Mouse (Mus musculus) Patski (cell line): ENCODE data around the gene Efna3. TPM values are rescaled to one million over a fixed set of nuclear protein-coding genes. Genes with fewer than 3 reads are reported as not detected.
A peak's percentile ranks its signal among the peaks of the same experiment; 100 is the strongest.

ENCODE experiments used
- ATAC-seq: fragments of 100-300 bp; one replicate; pipeline ENCODE4 v1.8.0; 2021
- CTCF ChIA-PET: fragments of 350-600 bp; sonication (Branson Sonifier 250); formaldehyde crosslinking; loops from one replicate; lab custom pipeline; 2022; ENCODE audit warnings: inconsistent platforms; lab: Charles Lee
- POLR2A ChIA-PET: fragments of 350-600 bp; sonication (Branson Sonifier 250); formaldehyde crosslinking; loops from one replicate; lab custom pipeline; 2022; ENCODE audit warnings: antibody characterized with exemption, inconsistent platforms; lab: Charles Lee
- DNase-seq: peaks from one replicate; pipeline ENCODE4 v3.0.0-alpha.2; 2011; ENCODE audit warnings: low read depth, low spot score
- H3K27me3 ChIP-seq: fragments of 371-371 bp; one replicate; pipeline ENCODE4 v1.5.1; 2021
- CTCF ChIP-seq: fragments of 100-300 bp; IDR thresholded peaks from one replicate; pipeline ENCODE4 v1.5.1; 2021
- in situ Hi-C: fragments of 300-500 bp; cut with MboI; formaldehyde crosslinking; loops from 3 replicates; pipeline ENCODE4 v1.11.1; 2018; ENCODE audit warnings: low pct_unique_long_range_greater_than_20kb, mixed read lengths
- polyA plus RNA-seq: library from polyadenylated mRNA; unstranded; gene quantifications from one replicate; pipeline ENCODE4 v1.2.3, GENCODE M21; 2021

The Efna3 gene
- polyA plus RNA-seq: 9.4 TPM

DNA sequence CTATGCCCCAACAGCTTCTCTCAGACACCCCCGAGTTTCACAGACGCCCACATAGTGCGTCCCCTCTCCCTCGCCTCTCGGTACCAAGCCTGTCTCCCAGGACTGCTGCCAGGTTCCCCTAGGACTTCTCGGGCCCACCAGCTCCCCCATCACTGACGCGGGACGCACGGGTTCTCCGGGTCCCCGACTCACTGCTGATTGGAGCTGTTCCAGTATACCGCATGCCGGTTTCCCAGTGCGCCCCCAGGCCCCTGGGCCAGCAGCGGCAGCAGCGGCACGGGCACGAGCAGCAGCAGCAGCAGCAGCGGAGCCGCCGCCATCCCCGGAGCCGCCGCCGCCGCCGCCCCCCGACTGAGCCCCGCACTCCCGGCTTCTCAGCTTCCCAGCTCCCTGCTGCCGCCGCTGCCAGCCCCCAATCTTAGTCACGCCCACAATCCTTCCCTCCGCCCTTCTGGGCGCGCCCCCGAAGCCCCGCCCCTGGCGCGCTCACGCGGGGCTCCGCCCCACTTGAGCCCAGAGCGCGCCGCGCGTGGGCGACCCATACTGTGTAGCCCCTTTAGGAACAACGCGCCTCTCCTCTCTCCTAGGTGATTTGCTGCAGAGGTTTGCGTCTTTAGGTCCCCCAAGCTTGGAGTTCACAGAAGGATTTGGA, at the start of gene Efna3:
Efna3 (minus strand) TSS at position 452 of the 652 bp plus-strand sequence.
- DNase-seq (no peak), ATAC-seq (peak; percentile 46)
- in situ Hi-C loops: no loop called here
- TF ChIP-seq CTCF: no peak
- peaks cover 16% of the 10 kb centered on the region for H3K27me3 ChIP-seq
- POLR2A ChIA-PET: interaction anchor here (0.6 to 3.1 kb wide), 5 partner anchors 14 to 163 kb away, joined by 3 to 33 read pairs (median 4); partner anchors contain the start of gene Efna4
- CTCF ChIA-PET: interaction anchor here (1.9 to 2.1 kb wide), 2 partner anchors 14 to 17 kb away, joined by 7 to 15 read pairs; no protein-coding TSS in a partner anchor

GRCm38 (mm10) chr3:89367338-89367737, 44.6 kb upstream of the Efna3 start:
- CTCF ChIA-PET: interaction anchor here (2.4 kb wide), 1 partner anchor 11 kb away, joined by 11 read pairs; no protein-coding TSS in a partner anchor
- in situ Hi-C loops: no loop called here
- TF ChIP-seq CTCF: no peak
- POLR2A ChIA-PET: no interaction called here
- peaks cover 27% of the 10 kb centered on the region for H3K27me3 ChIP-seq
- DNase-seq (no peak), ATAC-seq (no peak)

DNA sequence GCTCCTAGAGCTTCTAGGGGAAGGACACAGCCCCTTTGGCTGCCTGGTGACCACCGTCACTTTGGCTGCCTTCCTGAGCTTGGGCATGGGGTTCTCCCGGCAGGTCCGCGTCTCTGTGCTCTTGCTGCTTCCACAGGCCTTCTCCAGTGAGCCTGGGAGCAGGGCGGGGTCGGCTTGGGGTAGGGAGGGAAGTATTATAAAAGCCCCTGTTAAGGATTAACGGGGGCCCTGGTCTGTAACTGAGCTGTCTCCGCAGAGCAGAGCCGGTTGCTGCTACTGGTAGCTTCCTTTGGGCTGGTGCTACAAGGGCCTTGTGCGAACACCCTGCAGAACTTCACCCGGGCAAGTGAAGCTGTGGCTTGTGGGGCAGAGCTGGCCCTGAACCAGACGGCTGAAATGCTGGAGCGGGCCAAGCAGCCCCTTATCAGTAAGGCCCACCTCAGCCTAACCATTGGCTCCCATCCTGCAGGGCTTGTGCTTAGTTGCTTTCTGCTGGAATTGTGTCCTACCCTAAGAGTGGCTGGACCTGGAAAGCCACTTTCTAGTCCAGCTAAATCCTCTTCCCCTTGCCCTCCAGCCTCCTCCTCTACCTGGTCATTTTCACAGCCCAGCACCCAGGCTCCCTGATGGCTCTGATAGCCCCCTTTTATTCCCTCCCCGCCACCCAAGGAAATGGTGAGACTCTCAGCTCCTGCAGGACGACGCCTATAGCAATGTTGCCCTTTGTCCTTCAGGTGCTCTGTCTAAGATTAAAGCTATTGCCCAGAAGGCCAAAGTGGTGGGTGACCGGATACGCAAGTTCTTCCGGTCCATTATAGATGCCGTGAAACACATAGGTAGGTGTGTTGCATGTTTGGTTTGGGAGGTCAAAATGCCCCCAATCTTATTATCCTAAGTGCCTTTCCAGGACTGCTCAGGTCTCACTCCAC, 43.0 kb upstream of the Efna3 start:
- TF ChIP-seq CTCF: no peak
- POLR2A ChIA-PET: interaction anchor here (0.7 kb wide), 1 partner anchor 10 kb away, joined by 3 read pairs; no protein-coding TSS in a partner anchor
- H3K27me3 ChIP-seq: peaks cover 27% of the 10 kb centered on the region
- ATAC-seq (no peak), DNase-seq (no peak)
- in situ Hi-C loops: no loop called here
- CTCF ChIA-PET: interaction anchor here (0.6 to 1.4 kb wide), 3 partner anchors 11 to 138 kb away, joined by 3 to 10 read pairs (median 6); no protein-coding TSS in a partner anchor

GRCm38 (mm10) chr3:89365153-89365485, 42.4 kb upstream of the Efna3 start, which contains the start of gene Dcst1:
Gene Dcst1, minus strand, starts transcription at chr3:89365253.
- no peak for TF ChIP-seq CTCF
- H3K27me3 ChIP-seq: peaks cover 27% of the 10 kb centered on the region
- DNase-seq: no peak
- ATAC-seq: no peak
- in situ Hi-C loops: no loop called here
- ChIA-PET CTCF (interaction anchor here (1.2 to 1.7 kb wide), 3 partner anchors 10 to 13 kb away, joined by 6 to 10 read pairs (median 7); no protein-coding TSS in a partner anchor), POLR2A (interaction anchor here (0.6 kb wide), 1 partner anchor 13 kb away, joined by 3 read pairs; no protein-coding TSS in a partner anchor)

DNA sequence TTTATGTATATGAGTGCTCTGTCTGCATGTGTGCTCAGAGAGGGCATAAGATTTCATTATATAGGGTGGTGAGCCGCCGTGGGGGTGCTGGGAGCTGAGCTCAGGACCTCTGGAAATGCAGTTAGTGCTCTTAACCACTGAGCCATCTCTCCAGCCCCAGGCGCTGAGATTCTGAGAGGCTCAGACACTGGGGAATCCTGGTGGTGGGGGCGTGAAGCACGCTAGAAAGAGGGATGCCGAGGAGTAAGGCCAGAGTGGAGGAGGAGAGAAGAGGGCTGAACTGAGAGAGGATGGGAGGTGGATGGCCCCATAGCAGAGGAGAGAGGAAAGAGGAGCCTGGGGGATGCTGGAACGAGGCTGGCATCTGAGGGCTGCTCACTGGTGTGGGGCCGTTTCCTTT, 41.9 kb upstream of the Efna3 start:
- H3K27me3 ChIP-seq: peaks cover 27% of the 10 kb centered on the region
- POLR2A ChIA-PET: interaction anchor here (0.6 to 0.7 kb wide), 2 partner anchors 13 to 56 kb away, joined by 3 read pairs; no protein-coding TSS in a partner anchor
- no peak for ATAC-seq
- DNase-seq: no peak
- CTCF ChIA-PET: interaction anchor here (1.1 to 1.7 kb wide), 4 partner anchors 10 to 25 kb away, joined by 3 to 7 read pairs (median 6); no protein-coding TSS in a partner anchor
- no peak for TF ChIP-seq CTCF
- in situ Hi-C loops: no loop called here

GRCm38 (mm10) chr3:89361675-89362074, 38.9 kb upstream of the Efna3 start, which contains the start of gene Dcst2:
Gene Dcst2, plus strand, starts transcription at chr3:89361975.
- no peak for TF ChIP-seq CTCF
- ChIA-PET CTCF (interaction anchor here (0.8 to 0.9 kb wide), 2 partner anchors 21 to 27 kb away, joined by 3 read pairs; no protein-coding TSS in a partner anchor), POLR2A (no interaction called here)
- H3K27me3 ChIP-seq: peaks cover 19% of the 10 kb centered on the region
- in situ Hi-C loops: no loop called here
- DNase-seq (no peak), ATAC-seq (no peak)

GRCm38 (mm10) chr3:89360237-89360636, 37.5 kb upstream of the Efna3 start:
- CTCF ChIA-PET: interaction anchor here (1.0 to 2.6 kb wide), 3 partner anchors 10 to 39 kb away, joined by 3 to 8 read pairs (median 3); partner anchors contain the start of gene Adam15
- DNase-seq: no peak
- peaks cover 14% of the 10 kb centered on the region for H3K27me3 ChIP-seq
- POLR2A ChIA-PET: no interaction called here
- in situ Hi-C loops: no loop called here
- no peak for ATAC-seq
- TF ChIP-seq CTCF: no peak

- POLR2A ChIA-PET: interaction anchor here (0.6 kb wide), 2 partner anchors 168 to 334 kb away, joined by 3 read pairs; no protein-coding TSS in a partner anchor
- no peak for TF ChIP-seq CTCF
- ATAC-seq (no peak), DNase-seq (peak; percentile 15)
- CTCF ChIA-PET: interaction anchor here (1.0 to 2.6 kb wide), 3 partner anchors 10 to 39 kb away, joined by 3 to 8 read pairs (median 3); partner anchors contain the start of gene Adam15
- H3K27me3 ChIP-seq: peaks cover 8% of the 10 kb centered on the region
- in situ Hi-C loops: loop anchor here (5.0 kb wide), 1 partner anchor 128 kb away; no protein-coding TSS in a partner anchor
Measured at GRCm38 (mm10) chr3:89359630-89360029, 36.9 kb upstream of the Efna3 start.

DNA sequence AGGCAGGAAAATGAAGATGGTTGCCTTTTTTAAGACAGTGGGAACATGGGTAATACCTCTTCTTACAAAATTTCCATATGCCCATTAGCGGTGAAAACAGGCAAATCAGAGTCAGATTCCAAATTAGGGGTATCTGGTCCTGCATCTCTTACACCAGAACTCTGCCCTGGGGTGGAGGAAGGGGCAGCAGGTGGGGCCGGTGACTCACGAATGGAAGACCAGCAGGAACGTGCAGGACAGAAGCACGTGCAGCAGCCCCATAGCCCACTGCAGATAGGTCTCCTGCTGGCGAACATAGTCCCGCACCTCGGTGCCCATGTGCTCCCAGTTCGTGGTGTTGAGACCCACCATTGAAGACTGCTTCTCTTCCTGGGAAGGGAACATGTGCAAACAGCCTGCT, 33.3 kb upstream of the Efna3 start:
- H3K27me3 ChIP-seq: peaks cover 3% of the 10 kb centered on the region
- DNase-seq: no peak
- ChIA-PET POLR2A (no interaction called here), CTCF (no interaction called here)
- no peak for ATAC-seq
- no peak for TF ChIP-seq CTCF
- in situ Hi-C loops: loop anchor here (5.0 kb wide), 1 partner anchor 131 kb away; no protein-coding TSS in a partner anchor
